Mouse (Mus musculus) thymus, adult 2 months (tissue): ENCODE measurements at regions not wholly inside any gene's neighbourhood (a gene's known extent, or its start where the extent isn't known, plus 50 kb on each side); places are given as distances from the start of the nearest gene placed in this dataset.

ENCODE experiments used
- DNase-seq: peaks from one replicate; pipeline ENCODE4 v3.0.0; 2021
- H3K27ac ChIP-seq: fragments of 200-500 bp; 2 replicates; pipeline ENCODE4 v1.5.1; 2012; ENCODE audit warnings: low read length, control low read depth; ENCODE audit not compliant: control insufficient read depth, insufficient read depth
- H3K27me3 ChIP-seq: fragments of 200-500 bp; 2 replicates; pipeline ENCODE4 v1.6.1; 2012; ENCODE audit warnings: mild to moderate bottlenecking, low read length, moderate library complexity, mixed read lengths; ENCODE audit not compliant: control insufficient read depth, insufficient read depth
- H3K36me3 ChIP-seq: fragments of 200-500 bp; 2 replicates; pipeline ENCODE4 v1.6.1; 2012; ENCODE audit warnings: mild to moderate bottlenecking, low read length, moderate library complexity; ENCODE audit not compliant: control insufficient read depth, insufficient read depth
- H3K4me1 ChIP-seq: fragments of 200-500 bp; replicated peaks from 2 replicates; pipeline ENCODE4 v1.6.1; 2012; ENCODE audit warnings: low read length; ENCODE audit not compliant: control insufficient read depth, insufficient read depth
- H3K4me3 ChIP-seq: fragments of 200-500 bp; 2 replicates; pipeline ENCODE4 v1.5.1; 2012; ENCODE audit warnings: mild to moderate bottlenecking, low read length, control low read depth, moderate library complexity; ENCODE audit not compliant: control insufficient read depth, insufficient read depth
- CTCF ChIP-seq: fragments of 200-500 bp; IDR thresholded peaks from 2 replicates; pipeline ENCODE4 v1.5.1; 2012; ENCODE audit warnings: mild to moderate bottlenecking, control low read depth, low read length, moderate library complexity, borderline replicate concordance; ENCODE audit not compliant: control insufficient read depth, poor library complexity, insufficient read depth; ENCODE audit errors: extremely low read depth
- POLR2A ChIP-seq: fragments of 200-500 bp; IDR thresholded peaks from 2 replicates; pipeline ENCODE4 v1.6.1; 2012; ENCODE audit warnings: mild to moderate bottlenecking, low read length, control low read depth, moderate library complexity; ENCODE audit not compliant: control insufficient read depth, poor library complexity, insufficient read depth; ENCODE audit errors: extremely low read depth
- WGBS: fragments of 180-500 bp; shearing (Covaris S2); methylation state at CpG from one replicate; pipeline ENCODE4 v1.1.7; 2018; 5-methylcytosine and 5-hydroxymethylcytosine counted together

DNA sequence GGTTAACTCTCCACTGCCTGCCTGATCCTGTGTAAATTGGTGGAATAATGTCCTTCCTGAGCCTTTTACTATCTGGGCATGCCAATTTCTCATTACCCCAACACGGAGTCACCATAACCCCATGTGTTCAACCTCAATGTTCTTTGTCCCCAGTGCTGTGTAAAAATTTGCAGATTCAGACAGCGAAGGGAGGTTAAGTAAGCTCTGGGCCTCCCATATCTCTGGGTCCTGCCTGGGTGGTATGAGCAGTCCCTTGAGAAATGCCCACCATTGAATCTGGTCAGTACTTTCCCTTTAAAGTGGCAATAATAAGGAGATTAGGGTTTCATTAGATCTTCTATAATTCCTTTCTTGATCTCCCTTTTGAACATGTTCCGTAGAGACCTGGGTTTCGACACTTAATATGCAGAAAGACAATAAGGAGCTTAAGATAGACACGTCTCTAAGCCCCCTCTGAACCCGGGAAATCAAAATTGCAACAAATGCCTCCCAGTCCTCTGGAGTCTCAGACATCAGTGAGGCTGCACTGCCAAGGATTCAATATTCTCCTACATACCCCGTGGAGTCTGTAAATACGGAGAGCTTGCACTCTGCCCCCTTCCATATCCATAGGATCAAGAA, 279.0 kb upstream of the Apob start:
- H3K4me1 ChIP-seq, result no peaks in the 10 kb centered on the region
- 85% methylated on average over 8 of the region's 8 CpGs for WGBS
- H3K27ac ChIP-seq, result no peak overlapping the region
- no peaks in the 10 kb centered on the region for H3K36me3 ChIP-seq
- no peaks in the 10 kb centered on the region for H3K27me3 ChIP-seq
- DNase-seq, result no peak
- TF ChIP-seq POLR2A, result no peak
- TF ChIP-seq CTCF, result no peak
- H3K4me3 ChIP-seq, result no peak overlapping the region

GRCm38 (mm10) chr12:7709102-7709501, 268.3 kb upstream of the Apob start:
- no peaks in the 10 kb centered on the region for H3K27me3 ChIP-seq
- no peak overlapping the region for H3K4me3 ChIP-seq
- no peak overlapping the region for H3K27ac ChIP-seq
- H3K36me3 ChIP-seq, result no peaks in the 10 kb centered on the region
- no peak for DNase-seq
- H3K4me1 ChIP-seq, result no peaks in the 10 kb centered on the region
- TF ChIP-seq CTCF (no peak), POLR2A (no peak)
- 88% methylated on average over 5 of the region's 5 CpGs for WGBS

- no peak for TF ChIP-seq CTCF
- TF ChIP-seq POLR2A, result no peak
- WGBS, result 83% methylated on average over 2 of the region's 2 CpGs
- Histone ChIP-seq H3K27me3 (no peaks in the 10 kb centered on the region), H3K4me3 (no peak overlapping the region), H3K36me3 (no peaks in the 10 kb centered on the region), H3K27ac (no peak overlapping the region), H3K4me1 (no peaks in the 10 kb centered on the region)
- no peak for DNase-seq
Measured at GRCm38 (mm10) chr12:7709872-7710271, 267.6 kb upstream of the Apob start.

DNA sequence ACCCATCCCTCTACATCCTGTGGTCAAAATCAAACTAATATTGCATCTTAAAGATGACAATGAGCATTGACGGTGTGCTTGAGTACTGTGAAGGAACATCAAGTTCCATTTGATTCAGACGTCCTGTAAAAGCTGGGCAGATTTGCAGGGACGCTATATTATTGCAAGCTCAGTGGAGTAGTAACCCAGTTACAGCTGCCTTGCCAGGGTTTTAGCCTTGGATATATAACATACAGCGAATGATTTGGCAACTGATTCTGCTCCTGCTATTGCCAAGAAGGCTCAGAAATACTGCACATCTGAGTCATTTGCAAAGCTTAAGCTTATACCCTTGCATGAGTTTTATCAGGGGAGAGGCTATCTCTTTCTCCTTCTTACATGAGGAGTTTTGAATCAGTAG, 262.4 kb upstream of the Apob start:
- Histone ChIP-seq H3K27ac (no peak overlapping the region), H3K4me1 (no peaks in the 10 kb centered on the region), H3K4me3 (no peak overlapping the region), H3K27me3 (no peaks in the 10 kb centered on the region), H3K36me3 (no peaks in the 10 kb centered on the region)
- 93% methylated on average over 4 of the region's 4 CpGs for WGBS
- no peak for DNase-seq
- TF ChIP-seq CTCF, result no peak
- no peak for TF ChIP-seq POLR2A

DNA sequence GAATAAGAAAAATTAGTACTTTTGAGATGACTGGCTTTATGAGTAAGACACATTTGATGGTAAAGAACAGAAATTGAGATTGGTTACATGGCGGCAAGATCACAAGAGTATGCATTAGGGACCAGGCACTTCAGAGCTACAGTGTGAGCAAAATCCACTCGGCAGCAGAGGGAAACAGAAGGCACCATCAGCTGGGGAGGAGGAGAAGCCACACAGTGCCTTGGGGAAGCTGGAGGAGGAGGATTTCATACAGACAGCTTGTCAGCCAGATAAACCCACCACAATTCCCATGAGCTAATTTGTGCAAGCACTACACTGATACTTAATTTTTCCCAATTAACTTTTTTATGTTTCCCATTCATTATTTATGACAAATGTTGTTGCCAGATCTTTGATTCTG, 258.9 kb upstream of the Apob start:
- WGBS, result 94% methylated on average over 2 of the region's 2 CpGs
- TF ChIP-seq POLR2A (no peak), CTCF (no peak)
- no peak overlapping the region for H3K4me3 ChIP-seq

DNA sequence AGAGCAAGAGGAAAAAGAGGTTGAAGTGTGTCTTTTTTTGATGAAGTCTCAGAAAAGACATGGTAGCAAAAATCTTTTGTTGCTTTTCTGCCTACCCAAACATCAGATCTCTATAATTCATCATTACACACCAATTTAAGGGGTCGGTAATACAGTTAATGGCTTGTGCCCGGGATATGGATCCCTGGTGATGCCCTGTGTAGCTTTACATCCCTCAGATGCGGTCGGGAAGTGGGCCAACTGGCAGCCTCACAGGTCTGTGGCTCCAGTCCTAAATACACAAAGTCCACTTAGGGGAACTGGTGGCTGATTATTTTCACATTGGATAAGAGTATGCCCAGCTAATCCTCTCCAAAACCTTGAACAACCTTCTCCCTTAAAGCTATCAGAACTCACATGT, 258.4 kb upstream of the Apob start:
- no peaks in the 10 kb centered on the region for H3K4me1 ChIP-seq
- no peak overlapping the region for H3K27ac ChIP-seq
- H3K27me3 ChIP-seq, result no peaks in the 10 kb centered on the region
- DNase-seq, result no peak
- H3K36me3 ChIP-seq, result no peaks in the 10 kb centered on the region
- no peak for TF ChIP-seq POLR2A
- no peak for TF ChIP-seq CTCF
- no peak overlapping the region for H3K4me3 ChIP-seq
- WGBS, result 92% methylated on average over 4 of the region's 4 CpGs

More for the DNA sequence above, 258.9 kb upstream of the Apob start:
- no peak for DNase-seq
- H3K36me3 ChIP-seq, result no peaks in the 10 kb centered on the region
- no peaks in the 10 kb centered on the region for H3K27me3 ChIP-seq
- no peaks in the 10 kb centered on the region for H3K4me1 ChIP-seq
- no peak overlapping the region for H3K27ac ChIP-seq

DNA sequence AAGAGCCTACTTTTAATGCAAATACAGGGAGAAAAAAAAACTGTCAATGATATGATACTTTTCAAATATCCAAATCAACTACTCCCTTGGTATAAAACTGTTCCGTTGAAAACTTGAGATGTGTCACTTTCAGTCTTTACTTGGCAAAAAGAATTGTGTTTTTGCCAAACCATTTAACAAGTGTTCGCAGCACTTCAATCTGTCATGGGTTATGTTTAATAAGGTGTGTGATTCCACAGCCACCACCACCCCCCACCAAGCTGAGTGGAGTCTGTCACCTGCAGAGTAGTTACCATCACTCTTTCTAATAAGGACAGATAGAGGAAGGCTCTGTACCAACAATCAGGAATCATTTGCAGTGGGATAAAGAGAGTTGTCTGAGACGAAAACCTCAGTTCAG, 252.5 kb upstream of the Apob start:
- no peaks in the 10 kb centered on the region for H3K4me1 ChIP-seq
- WGBS, result 87% methylated on average over 3 of the region's 3 CpGs
- TF ChIP-seq POLR2A (no peak), CTCF (no peak)
- no peak overlapping the region for H3K27ac ChIP-seq
- H3K36me3 ChIP-seq, result no peaks in the 10 kb centered on the region
- DNase-seq, result no peak
- H3K4me3 ChIP-seq, result no peak overlapping the region
- no peaks in the 10 kb centered on the region for H3K27me3 ChIP-seq
